Mouse (Mus musculus) embryonic fibroblast, embryonic 13.5 days (primary cell): ENCODE results near the gene Pgpep1. TPM values are rescaled to one million over a fixed set of nuclear protein-coding genes. Genes with fewer than 3 reads are reported as not detected.
A peak's percentile ranks its signal among the peaks of the same experiment; 100 is the strongest.

Source experiments
- H3K27ac ChIP-seq: 2 replicates; pipeline ENCODE4 v1.5.1; 2012; ENCODE audit warnings: low read length, control low read depth, inconsistent platforms; ENCODE audit not compliant: insufficient read depth
- H3K4me1 ChIP-seq: 2 replicates; pipeline ENCODE4 v1.6.1; 2011; ENCODE audit warnings: low read length; ENCODE audit not compliant: control insufficient read depth, insufficient read depth
- H3K4me3 ChIP-seq: 2 replicates; pipeline ENCODE4 v1.5.1; 2011; ENCODE audit warnings: mild to moderate bottlenecking, control low read depth, low read length; ENCODE audit not compliant: insufficient read depth
- CTCF ChIP-seq: IDR thresholded peaks from 2 replicates; pipeline ENCODE4 v1.5.1; 2011; ENCODE audit warnings: mild to moderate bottlenecking, control low read depth, low read length, moderate library complexity, borderline replicate concordance; ENCODE audit not compliant: insufficient read depth
- POLR2A ChIP-seq: IDR thresholded peaks from 2 replicates; pipeline ENCODE4 v1.6.1; 2011; ENCODE audit warnings: low read depth, mild to moderate bottlenecking, control low read depth, low read length, moderate library complexity
- polyA plus RNA-seq: library from polyadenylated mRNA; stranded (reverse); fragments of >200 nt; gene quantifications from 2 replicates; pipeline ENCODE4 v1.2.4, GENCODE M21; 2011; ENCODE audit warnings: low read depth; ENCODE audit not compliant: missing spikeins, insufficient read length

Pgpep1 gene
- polyA plus RNA-seq, 1 experiment = 53.7 TPM

- Histone ChIP-seq H3K27ac (no peak overlapping the region), H3K4me3 (no peak overlapping the region), H3K4me1 (peaks cover 6% of the 10 kb centered on the region; the same call in 1 of the 2 replicates)
- TF ChIP-seq POLR2A (no peak), CTCF (no peak)
Observed at GRCm38 (mm10) chr8:70644065-70644464, 16.1 kb downstream of the Pgpep1 start.

GRCm38 (mm10) chr8:70643019-70643418 is 17.2 kb downstream of the Pgpep1 start:
- H3K4me1 ChIP-seq = peaks cover 6% of the 10 kb centered on the region; the same call in 1 of the 2 replicates
- no peak overlapping the region for H3K4me3 ChIP-seq
- no peak overlapping the region for H3K27ac ChIP-seq
- TF ChIP-seq CTCF (no peak), POLR2A (no peak)

GRCm38 (mm10) chr8:70638752-70639151 is 21.4 kb downstream of the Pgpep1 start:
- H3K27ac ChIP-seq = no peak overlapping the region
- TF ChIP-seq POLR2A = no peak
- TF ChIP-seq CTCF = no peak
- H3K4me1 ChIP-seq = peaks cover 12% of the 10 kb centered on the region
- no peak overlapping the region for H3K4me3 ChIP-seq

GRCm38 (mm10) chr8:70636838-70637237 is 23.4 kb downstream of the Pgpep1 start:
- Histone ChIP-seq H3K4me3 (no peak overlapping the region), H3K4me1 (peaks cover 9% of the 10 kb centered on the region), H3K27ac (no peak overlapping the region)
- no peak for TF ChIP-seq POLR2A
- TF ChIP-seq CTCF = no peak

- H3K4me1 ChIP-seq = peaks cover 9% of the 10 kb centered on the region
- no peak overlapping the region for H3K27ac ChIP-seq
- TF ChIP-seq CTCF = no peak
- no peak for TF ChIP-seq POLR2A
- H3K4me3 ChIP-seq = no peak overlapping the region
Observed at GRCm38 (mm10) chr8:70635527-70635926, 24.7 kb downstream of the Pgpep1 start.

GRCm38 (mm10) chr8:70634066-70634465 is 26.1 kb downstream of the Pgpep1 start:
- H3K4me3 ChIP-seq = no peak overlapping the region
- no peak overlapping the region for H3K27ac ChIP-seq
- TF ChIP-seq CTCF (no peak), POLR2A (no peak)
- peaks cover 9% of the 10 kb centered on the region for H3K4me1 ChIP-seq

GRCm38 (mm10) chr8:70632346-70632892 is 27.8 kb downstream of the Pgpep1 start, which contains the start of gene Gdf15:
Gene Gdf15, minus strand, starts transcription at chr8:70632456.
- no peak for TF ChIP-seq POLR2A
- no peak for TF ChIP-seq CTCF
- Histone ChIP-seq H3K4me3 (peak within 1 kb of the TSS; percentile 23), H3K27ac (peak within 1 kb of the TSS; percentile 78)

GRCm38 (mm10) chr8:70631436-70631835 is 28.8 kb downstream of the Pgpep1 start:
- H3K4me3 ChIP-seq = peak overlapping the region; percentile 23
- TF ChIP-seq POLR2A (peak; percentile 80), CTCF (no peak)
- H3K27ac ChIP-seq = peak overlapping the region; percentile 78
- peaks cover 9% of the 10 kb centered on the region for H3K4me1 ChIP-seq

More at GRCm38 (mm10) chr8:70632346-70632892, 27.8 kb downstream of the Pgpep1 start, which contains the start of gene Gdf15:
- H3K4me1 ChIP-seq = peaks cover 9% of the 10 kb centered on the region

- Histone ChIP-seq H3K4me3 (peak overlapping the region; percentile 23), H3K27ac (peak overlapping the region; percentile 78), H3K4me1 (peaks cover 9% of the 10 kb centered on the region)
- no peak for TF ChIP-seq CTCF
- TF ChIP-seq POLR2A = peak; percentile 34; the same call in 1 of the 2 replicates
Observed at GRCm38 (mm10) chr8:70630532-70631381, 29.4 kb downstream of the Pgpep1 start.
